Mouse (Mus musculus): ENCODE results near the gene Evi2.

The Evi2 gene

GRCm38 (mm10) chr11:79527015-79527738 lies 3.2 kb downstream of the Evi2 start:
- no peak for DNase-seq (ENCODE audit: extremely low read depth, insufficient read length, low spot score)

DNA sequence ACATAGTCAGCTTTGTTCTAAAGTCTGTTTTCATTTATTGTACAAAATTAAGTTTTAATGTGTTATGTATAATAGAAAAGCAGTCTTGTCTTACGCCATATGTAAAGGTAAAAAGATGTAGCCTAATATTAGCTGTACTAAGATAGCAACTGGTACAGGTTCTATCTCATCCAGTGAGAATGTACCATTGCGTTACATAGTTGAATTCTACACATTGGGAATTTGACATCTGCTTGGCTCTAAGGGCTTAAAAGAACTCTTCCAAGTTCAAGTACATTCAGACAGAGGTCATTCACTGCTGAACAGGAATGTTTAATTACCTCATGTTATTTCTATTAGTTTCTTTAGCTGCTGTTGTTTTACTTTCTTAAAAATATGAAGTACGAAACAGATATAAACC lies 3.8 kb downstream of the Evi2 start:
- no peak for DNase-seq (ENCODE audit: extremely low read depth, insufficient read length, low spot score)

DNA sequence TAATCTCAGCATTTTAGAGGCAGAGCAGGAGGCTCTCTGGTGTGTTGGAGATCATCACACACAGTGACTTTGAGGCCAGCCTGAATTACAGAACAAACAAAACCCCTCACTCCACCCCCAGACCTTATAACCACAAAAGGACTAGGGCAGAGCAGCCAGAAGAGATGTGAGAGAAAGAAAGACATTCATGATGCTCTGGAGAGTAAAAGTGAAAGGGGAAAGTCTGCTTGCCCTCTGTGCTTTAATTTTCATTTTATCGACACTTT lies 6.1 kb downstream of the Evi2 start:
- no peak for DNase-seq (ENCODE audit: extremely low read depth, insufficient read length, low spot score)

- no peak for DNase-seq (ENCODE audit: extremely low read depth, insufficient read length, low spot score)
Observed at GRCm38 (mm10) chr11:79523560-79524309, 6.7 kb downstream of the Evi2 start, which contains the start of gene Evi2b. Gene Evi2b, minus strand, starts transcription at chr11:79523762.

- DNase-seq (ENCODE audit: extremely low read depth, insufficient read length, low spot score) = no peak
Observed at GRCm38 (mm10) chr11:79522944-79523343, 7.4 kb downstream of the Evi2 start.

DNA sequence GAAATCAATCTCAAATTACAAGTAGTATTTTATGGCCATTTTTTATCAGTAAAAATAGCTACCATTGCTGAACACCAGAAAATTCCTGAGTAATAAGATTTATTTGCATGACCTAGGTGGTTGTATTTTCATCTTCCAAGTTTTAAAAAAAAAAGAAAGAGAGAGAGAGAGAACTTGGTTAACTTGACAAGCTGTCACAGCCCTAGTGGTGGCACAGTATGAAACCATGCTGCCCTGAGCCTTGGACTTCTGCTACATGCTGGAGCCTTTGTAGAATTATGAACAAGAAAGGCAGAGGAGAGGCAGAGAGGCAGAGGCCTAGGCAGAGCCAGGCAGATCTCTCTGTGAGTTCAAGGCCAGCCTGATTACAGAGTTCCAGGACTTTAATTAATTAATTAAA lies 8.5 kb downstream of the Evi2 start:
- DNase-seq (ENCODE audit: extremely low read depth, insufficient read length, low spot score) = no peak

DNA sequence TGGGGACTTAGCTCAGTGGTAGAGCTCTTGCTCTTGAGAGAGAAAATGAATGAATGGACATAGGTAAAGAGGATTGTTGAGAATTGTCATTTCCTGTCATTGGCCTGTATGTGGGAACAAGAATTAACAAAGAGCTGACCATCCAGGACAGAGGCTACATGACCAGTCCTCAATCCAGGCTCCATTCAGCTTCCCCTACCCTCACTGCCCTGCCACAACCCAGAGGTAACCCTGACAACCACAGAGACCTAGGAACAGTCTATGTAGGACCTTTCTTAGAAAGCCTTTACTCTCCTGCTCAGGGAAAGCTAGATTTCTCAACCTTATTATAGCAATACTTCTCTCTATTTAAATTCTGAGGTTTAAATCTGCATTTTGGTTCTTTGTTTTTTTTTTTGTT lies 9.6 kb downstream of the Evi2 start:
- DNase-seq (ENCODE audit: extremely low read depth, insufficient read length, low spot score) = no peak

DNA sequence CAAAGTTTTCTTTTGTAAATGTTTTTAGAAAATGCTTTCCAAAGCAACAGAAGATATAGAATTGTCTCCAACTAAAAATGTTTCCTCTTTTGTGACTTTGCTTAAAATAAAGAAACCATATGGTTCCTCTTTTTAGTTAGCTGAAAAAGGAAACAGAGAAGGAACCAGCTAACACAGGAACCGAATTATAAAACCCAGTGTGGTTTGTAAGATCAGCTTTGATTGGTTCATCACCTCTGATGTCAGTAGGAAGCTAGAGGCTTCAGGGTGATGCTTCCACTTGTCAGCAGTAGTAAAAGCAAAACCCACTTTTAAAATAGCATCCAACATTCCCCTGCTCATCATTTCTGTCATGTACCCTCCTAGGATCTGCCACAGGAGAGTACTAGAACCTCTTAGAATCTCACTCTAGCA lies 10.5 kb downstream of the Evi2 start:
- DNase-seq (ENCODE audit: extremely low read depth, insufficient read length, low spot score) = peak; percentile 44

DNA sequence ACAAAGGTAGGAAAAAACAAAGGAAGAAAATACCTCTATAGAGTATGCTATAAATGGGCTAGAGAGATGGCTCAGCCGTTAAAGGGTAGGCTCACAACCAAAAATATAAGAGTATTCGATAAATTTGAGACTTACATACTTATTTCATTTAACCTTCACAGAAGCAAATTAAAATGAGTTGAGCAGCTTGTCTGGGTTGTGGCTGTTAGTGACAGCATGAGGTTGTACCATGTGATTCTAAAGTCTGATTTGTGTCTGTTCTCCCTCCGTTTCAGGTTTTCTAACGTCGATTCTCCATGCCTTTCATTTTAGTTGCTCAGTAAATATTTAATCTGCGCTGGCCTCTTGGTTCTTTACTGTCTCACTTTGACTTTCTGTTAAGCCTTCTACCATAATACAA lies 11.1 kb downstream of the Evi2 start:
- DNase-seq (ENCODE audit: extremely low read depth, insufficient read length, low spot score) = peak; percentile 5

DNA sequence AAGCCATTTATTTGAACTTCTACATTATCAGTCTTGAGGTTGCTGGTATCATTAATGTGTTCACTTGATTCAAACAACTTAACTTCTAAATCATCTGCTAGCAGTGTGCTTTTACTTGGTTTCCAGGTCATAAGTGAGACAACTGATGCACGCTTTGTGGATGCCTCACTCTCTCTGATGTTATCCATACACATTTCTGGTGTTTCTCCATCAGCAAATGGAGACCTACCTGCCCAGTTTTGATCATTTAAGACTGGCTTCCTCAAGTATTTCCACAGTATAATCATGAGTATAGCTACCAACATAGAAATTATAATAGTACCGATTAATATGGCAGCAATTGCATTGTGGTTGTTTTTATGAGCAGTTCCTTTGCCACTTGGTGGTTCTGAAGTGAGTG lies 14.6 kb downstream of the Evi2 start:
- no peak for DNase-seq (ENCODE audit: extremely low read depth, insufficient read length, low spot score)

- no peak for DNase-seq (ENCODE audit: extremely low read depth, insufficient read length, low spot score)
Observed at GRCm38 (mm10) chr11:79515331-79515730, 15.1 kb downstream of the Evi2 start.

DNA sequence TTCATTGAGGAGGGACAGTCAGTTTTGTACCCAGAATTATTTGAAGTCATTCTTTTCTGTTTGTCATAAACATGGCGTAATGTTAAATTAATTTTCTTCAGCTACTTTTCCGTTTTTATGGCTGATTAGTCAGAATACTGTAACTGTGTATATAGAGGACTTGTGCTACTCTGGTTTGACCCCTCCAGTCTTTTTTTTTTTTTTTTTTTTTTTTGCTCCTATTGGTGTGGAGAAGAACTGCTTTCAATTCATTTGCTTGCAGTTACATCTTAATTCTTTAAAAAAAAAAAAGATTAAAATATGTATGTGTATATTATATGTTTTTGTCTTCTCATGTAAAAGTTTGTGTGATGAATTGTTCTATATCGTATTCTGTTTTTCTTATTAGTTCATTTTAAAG lies 18.4 kb downstream of the Evi2 start:
- no peak for DNase-seq (ENCODE audit: extremely low read depth, insufficient read length, low spot score)

- DNase-seq (ENCODE audit: extremely low read depth, insufficient read length, low spot score) = no peak
Observed at GRCm38 (mm10) chr11:79504506-79504905, 25.9 kb downstream of the Evi2 start.

DNA sequence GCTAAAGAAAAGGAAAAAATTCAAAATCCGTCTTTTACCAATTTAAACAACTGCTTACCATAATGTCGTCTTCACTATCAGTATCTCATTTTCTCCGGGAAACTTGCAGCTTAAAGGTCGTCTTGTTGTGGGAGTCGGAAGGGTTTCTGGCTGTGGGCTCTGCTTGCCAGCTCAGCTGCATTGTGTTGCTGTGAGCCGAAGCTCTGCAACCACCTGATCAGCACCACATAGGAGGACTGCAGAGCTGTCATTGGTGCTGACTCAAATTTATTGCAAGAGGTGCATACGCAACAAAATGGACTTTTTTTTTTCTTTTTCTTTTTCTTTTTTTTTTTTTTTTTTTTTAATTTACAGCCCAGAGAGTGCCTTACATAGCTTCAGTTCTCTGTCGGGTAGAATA lies 26.5 kb downstream of the Evi2 start, which contains the start of gene Omg:
Gene Omg, minus strand, starts transcription at position 240 of the 400 bp plus-strand sequence.
- no peak for DNase-seq (ENCODE audit: extremely low read depth, insufficient read length, low spot score)

DNA sequence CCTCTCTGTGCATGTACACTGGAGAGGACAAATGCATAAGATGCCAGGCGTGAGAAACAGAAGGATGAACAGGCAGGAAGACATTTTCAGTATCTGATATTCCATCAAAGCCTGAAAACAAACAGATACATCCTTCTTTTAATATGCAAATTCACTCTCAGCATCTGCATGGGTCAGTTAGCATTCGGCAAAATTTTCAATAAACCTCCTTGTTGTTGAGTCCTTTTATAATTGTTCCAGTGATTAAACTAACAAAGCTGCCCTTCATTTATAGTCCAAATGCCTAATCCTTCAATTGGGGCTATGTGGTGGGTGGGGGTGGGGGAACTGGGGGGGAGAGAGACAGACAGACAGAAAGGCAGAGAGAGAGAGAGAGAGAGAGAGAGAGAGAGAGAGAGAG lies 27.5 kb downstream of the Evi2 start:
- DNase-seq (ENCODE audit: extremely low read depth, insufficient read length, low spot score) = no peak

GRCm38 (mm10) chr11:79494976-79495800 lies 35.2 kb downstream of the Evi2 start:
- peak; percentile 49 for DNase-seq (ENCODE audit: extremely low read depth, insufficient read length, low spot score)

DNA sequence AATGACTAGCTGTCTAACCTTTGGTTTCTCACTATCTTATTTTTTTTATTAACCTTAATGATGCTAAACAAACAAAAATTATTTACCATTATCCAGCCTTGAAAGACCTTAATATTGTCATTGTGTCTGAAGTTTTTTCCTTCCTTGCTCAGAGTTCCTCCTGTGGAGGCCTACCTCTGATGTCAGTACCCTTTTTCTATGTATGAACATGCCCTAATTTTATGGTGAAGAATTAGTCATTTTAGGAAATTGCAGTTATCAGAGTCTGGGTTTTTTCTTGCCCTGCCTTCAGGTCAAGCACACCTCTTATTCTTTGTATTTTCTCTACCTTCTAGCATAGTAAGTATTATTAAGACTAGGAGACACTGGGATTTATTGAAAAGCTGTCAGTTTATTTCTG lies 45.7 kb downstream of the Evi2 start:
- DNase-seq (ENCODE audit: extremely low read depth, insufficient read length, low spot score) = no peak

DNA sequence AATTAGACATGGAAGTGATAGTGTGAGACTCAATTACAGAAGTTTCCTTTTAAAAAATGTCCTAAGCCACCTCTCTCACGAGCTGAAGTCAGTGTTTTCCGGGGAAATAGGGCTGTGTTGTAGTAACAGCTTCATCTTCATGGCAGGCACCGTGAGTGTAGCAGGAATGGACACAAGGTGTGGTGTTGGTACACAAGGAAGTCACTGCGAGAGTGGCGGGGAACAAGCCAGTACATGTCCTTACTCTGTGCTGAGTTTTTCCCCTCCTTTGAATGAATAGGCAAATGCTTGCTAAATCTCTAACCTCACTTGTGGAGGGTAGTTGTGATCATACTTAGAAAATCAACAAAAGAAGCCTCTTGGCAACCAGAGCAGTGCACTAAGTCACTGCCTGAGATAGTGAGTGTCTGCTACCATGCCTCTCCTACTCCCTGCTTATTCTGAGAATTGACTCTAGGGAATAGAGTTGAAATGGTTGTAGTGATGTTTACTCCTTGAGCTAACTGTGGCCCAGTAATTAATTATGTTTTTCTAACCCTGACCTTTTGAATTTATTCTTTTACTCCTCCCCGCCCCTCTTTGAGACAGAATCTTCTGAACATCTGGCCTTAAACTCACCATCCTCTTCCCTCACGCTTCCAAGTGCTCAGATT lies 46.4 kb downstream of the Evi2 start:
- DNase-seq (ENCODE audit: extremely low read depth, insufficient read length, low spot score) = no peak

- DNase-seq (ENCODE audit: extremely low read depth, insufficient read length, low spot score) = no peak
Observed at GRCm38 (mm10) chr11:79483392-79483791, 47.0 kb downstream of the Evi2 start.

DNA sequence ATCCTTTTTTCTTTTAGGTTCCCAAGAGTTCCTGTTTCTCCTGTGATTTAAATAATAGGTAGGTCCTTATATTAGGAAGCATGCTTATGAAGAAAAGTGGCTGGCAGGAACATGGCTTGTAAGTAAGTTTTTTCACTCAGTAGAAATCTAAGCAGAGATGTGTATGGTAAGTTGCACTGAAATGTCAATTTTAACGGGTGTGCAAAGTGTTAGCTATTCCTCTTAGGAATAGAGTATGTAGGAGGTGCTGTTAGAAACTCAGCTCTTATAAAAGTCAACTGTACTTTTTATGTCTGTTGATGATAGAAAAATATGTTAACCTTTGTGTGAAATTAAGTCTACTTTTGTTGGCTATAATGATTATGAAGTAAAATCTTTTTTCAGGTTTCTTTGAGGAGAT lies 62.3 kb downstream of the Evi2 start:
- DNase-seq (ENCODE audit: extremely low read depth, insufficient read length, low spot score) = no peak

Measured in 3134 (cell line).